Mouse (Mus musculus) testis, adult 2 months (tissue): ENCODE measurements around the gene 9130023H24Rik. TPM values are rescaled to one million over a fixed set of nuclear protein-coding genes. Genes with fewer than 3 reads are reported as not detected.
A peak's percentile ranks its signal among the peaks of the same experiment; 100 is the strongest.

ENCODE experiments used
- H3K27ac ChIP-seq: fragments of 200-500 bp; 2 replicates; pipeline ENCODE4 v1.5.1; 2012; ENCODE audit warnings: low read depth, low read length; ENCODE audit not compliant: control insufficient read depth, insufficient read depth
- H3K27me3 ChIP-seq: fragments of 200-500 bp; 2 replicates; pipeline ENCODE4 v1.6.1; 2012; ENCODE audit warnings: mild to moderate bottlenecking, low read length, moderate library complexity; ENCODE audit not compliant: control insufficient read depth, insufficient read depth
- H3K36me3 ChIP-seq: fragments of 200-500 bp; 2 replicates; pipeline ENCODE4 v1.6.1; 2012; ENCODE audit warnings: mild to moderate bottlenecking, low read length; ENCODE audit not compliant: control insufficient read depth, insufficient read depth
- H3K4me1 ChIP-seq: fragments of 200-500 bp; 2 replicates; pipeline ENCODE4 v1.6.1; 2012; ENCODE audit warnings: low read length; ENCODE audit not compliant: control insufficient read depth, insufficient read depth
- H3K4me3 ChIP-seq: fragments of 200-500 bp; 2 replicates; pipeline ENCODE4 v1.5.1; 2012; ENCODE audit warnings: low read depth, mild to moderate bottlenecking, low read length, moderate library complexity, mixed read lengths; ENCODE audit not compliant: control insufficient read depth
- CTCF ChIP-seq: fragments of 200-500 bp; IDR thresholded peaks from 2 replicates; pipeline ENCODE4 v1.5.1; 2012; ENCODE audit warnings: low read depth, mild to moderate bottlenecking, inconsistent platforms, low read length, moderate library complexity; ENCODE audit not compliant: control insufficient read depth, insufficient read depth, insufficient replicate concordance
- POLR2A ChIP-seq: fragments of 200-500 bp; IDR thresholded peaks from 2 replicates; pipeline ENCODE4 v1.6.1; 2012; ENCODE audit warnings: low read depth, mild to moderate bottlenecking, inconsistent platforms, low read length, moderate library complexity; ENCODE audit not compliant: control insufficient read depth
- polyA plus RNA-seq: library from polyadenylated mRNA; depleted of rRNA; stranded (reverse); fragments of >200 nt; gene quantifications from 2 replicates; pipeline ENCODE4 v1.2.3, GENCODE M21; 2012

The 9130023H24Rik gene
- polyA plus RNA-seq, 1 experiment = 8.1 TPM

- Histone ChIP-seq H3K4me1 (no peaks in the 10 kb centered on the region; the same call in none of the 2 replicates), H3K27ac (peak within 1 kb of the TSS; percentile 54)
- TF ChIP-seq POLR2A (no peak; the same call in 1 of the 2 replicates), CTCF (no peak)
Observed at GRCm38 (mm10) chr7:128246496-128247391, 8.9 kb upstream of the 9130023H24Rik start, which contains the start of gene Tgfb1i1. Gene Tgfb1i1 (plus strand): TSS chr7:128246812.

GRCm38 (mm10) chr7:128245547-128245946, 7.7 kb upstream of the 9130023H24Rik start:
- Histone ChIP-seq H3K27ac (no peak overlapping the region), H3K4me3 (no peak overlapping the region), H3K36me3 (no peaks in the 10 kb centered on the region), H3K4me1 (no peaks in the 10 kb centered on the region; the same call in none of the 2 replicates), H3K27me3 (no peaks in the 10 kb centered on the region)
- TF ChIP-seq POLR2A (no peak), CTCF (no peak)

More at GRCm38 (mm10) chr7:128246496-128247391, 8.9 kb upstream of the 9130023H24Rik start, which contains the start of gene Tgfb1i1:
- Histone ChIP-seq H3K4me3 (peak within 1 kb of the TSS; percentile 45), H3K36me3 (no peaks in the 10 kb centered on the region), H3K27me3 (no peaks in the 10 kb centered on the region)

GRCm38 (mm10) chr7:128244410-128245025, 6.7 kb upstream of the 9130023H24Rik start:
- Histone ChIP-seq H3K27ac (no peak overlapping the region), H3K27me3 (no peaks in the 10 kb centered on the region)
- no peak for TF ChIP-seq CTCF
- no peak for TF ChIP-seq POLR2A

GRCm38 (mm10) chr7:128243921-128244320, 6.1 kb upstream of the 9130023H24Rik start:
- Histone ChIP-seq H3K27ac (no peak overlapping the region), H3K36me3 (no peaks in the 10 kb centered on the region), H3K4me3 (no peak overlapping the region), H3K4me1 (no peaks in the 10 kb centered on the region; the same call in none of the 2 replicates), H3K27me3 (no peaks in the 10 kb centered on the region)
- TF ChIP-seq CTCF = no peak
- no peak for TF ChIP-seq POLR2A

More at GRCm38 (mm10) chr7:128244410-128245025, 6.7 kb upstream of the 9130023H24Rik start:
- no peak overlapping the region for H3K4me3 ChIP-seq
- no peaks in the 10 kb centered on the region for H3K36me3 ChIP-seq
- H3K4me1 ChIP-seq = no peaks in the 10 kb centered on the region; the same call in none of the 2 replicates

GRCm38 (mm10) chr7:128242331-128242730, 4.5 kb upstream of the 9130023H24Rik start:
- no peak overlapping the region for H3K4me3 ChIP-seq
- no peak overlapping the region for H3K27ac ChIP-seq
- H3K4me1 ChIP-seq = no peaks in the 10 kb centered on the region; the same call in none of the 2 replicates
- H3K36me3 ChIP-seq = no peaks in the 10 kb centered on the region
- H3K27me3 ChIP-seq = no peaks in the 10 kb centered on the region
- TF ChIP-seq POLR2A (no peak), CTCF (no peak)

GRCm38 (mm10) chr7:128240131-128240784, 2.4 kb upstream of the 9130023H24Rik start:
- Histone ChIP-seq H3K27me3 (no peaks in the 10 kb centered on the region), H3K4me1 (peaks cover 4% of the 10 kb centered on the region), H3K36me3 (no peaks in the 10 kb centered on the region)

GRCm38 (mm10) chr7:128238991-128239390, 1.2 kb upstream of the 9130023H24Rik start:
- Histone ChIP-seq H3K27me3 (no peaks in the 10 kb centered on the region), H3K4me3 (peak overlapping the region; percentile 50; the same call in 1 of the 2 replicates), H3K27ac (no peak overlapping the region), H3K36me3 (no peaks in the 10 kb centered on the region), H3K4me1 (peaks cover 4% of the 10 kb centered on the region)
- TF ChIP-seq CTCF (no peak), POLR2A (no peak)

More at GRCm38 (mm10) chr7:128240131-128240784, 2.4 kb upstream of the 9130023H24Rik start:
- TF ChIP-seq CTCF (no peak), POLR2A (no peak)
- Histone ChIP-seq H3K27ac (no peak overlapping the region), H3K4me3 (peak overlapping the region; percentile 55)
